Mouse (Mus musculus) olfactory bulb, adult 2 months (tissue): ENCODE results near the gene Ms4a1. TPM values are rescaled to one million over a fixed set of nuclear protein-coding genes. Genes with fewer than 3 reads are reported as not detected.
"Not testable (repeated sequence)": the region's sequence is repeated elsewhere in the genome, so short reads cannot be mapped to it uniquely, and the experiment has no call there.

Experiments
- H3K27ac ChIP-seq: fragments of 200-500 bp; 2 replicates; pipeline ENCODE4 v1.5.1; 2012; ENCODE audit warnings: low read depth, low read length; ENCODE audit not compliant: insufficient read depth
- H3K4me1 ChIP-seq: fragments of 200-500 bp; 2 replicates; pipeline ENCODE4 v1.6.1; 2012; ENCODE audit warnings: low read length; ENCODE audit not compliant: control insufficient read depth, insufficient read depth
- H3K4me3 ChIP-seq: fragments of 200-500 bp; 2 replicates; pipeline ENCODE4 v1.5.1; 2012; ENCODE audit warnings: mild to moderate bottlenecking, low read depth, low read length, moderate library complexity; ENCODE audit not compliant: insufficient read depth
- CTCF ChIP-seq: fragments of 200-500 bp; IDR thresholded peaks from 2 replicates; pipeline ENCODE4 v1.5.1; 2012; ENCODE audit warnings: low read depth, mild to moderate bottlenecking, low read length, moderate library complexity; ENCODE audit not compliant: insufficient read depth
- POLR2A ChIP-seq: fragments of 200-500 bp; IDR thresholded peaks from 2 replicates; pipeline ENCODE4 v1.6.1; 2012; ENCODE audit warnings: mild to moderate bottlenecking, low read depth, low read length, moderate library complexity; ENCODE audit not compliant: insufficient read depth
- WGBS: fragments of 180-500 bp; shearing (Covaris S2); methylation state at CpG from one replicate; pipeline ENCODE4 v1.1.7; 2018; 5-methylcytosine and 5-hydroxymethylcytosine counted together
- polyA plus RNA-seq: library from polyadenylated mRNA; stranded (reverse); fragments of >200 nt; gene quantifications from 2 replicates; pipeline ENCODE4 v1.2.4, GENCODE M21; 2012; ENCODE audit warnings: low replicate concordance; ENCODE audit not compliant: missing spikeins, insufficient read depth, insufficient read length

Gene Ms4a1
- not detected in 2 replicates for polyA plus RNA-seq

- Histone ChIP-seq H3K27ac (no peak within 1 kb of the TSS), H3K4me1 (no peaks in the 10 kb centered on the region), H3K4me3 (no peak within 1 kb of the TSS)
- TF ChIP-seq POLR2A (no peak), CTCF (no peak)
- 89% methylated on average over 8 of the region's 8 CpGs for WGBS
Measured at GRCm38 (mm10) chr19:11266052-11266845, at the start of gene Ms4a1. Gene Ms4a1, minus strand, starts transcription at chr19:11266241.

GRCm38 (mm10) chr19:11314354-11314753 lies 48.3 kb upstream of the Ms4a1 start, which contains the start of gene Ms4a14:
Gene Ms4a14, minus strand, starts transcription at chr19:11314454.
- no peak within 1 kb of the TSS for H3K27ac ChIP-seq
- no peaks in the 10 kb centered on the region for H3K4me1 ChIP-seq
- no peak within 1 kb of the TSS for H3K4me3 ChIP-seq
- no peak for TF ChIP-seq CTCF
- 69% methylated on average over 1 of the region's 1 CpGs for whole genome bisulfite sequencing

GRCm38 (mm10) chr19:11308888-11309287 lies 42.8 kb upstream of the Ms4a1 start:
- no peak for TF ChIP-seq CTCF
- no peak for TF ChIP-seq POLR2A
- no peak overlapping the region for H3K27ac ChIP-seq
- H3K4me3 ChIP-seq = no peak overlapping the region
- H3K4me1 ChIP-seq = no peaks in the 10 kb centered on the region

GRCm38 (mm10) chr19:11299529-11299928 lies 33.5 kb upstream of the Ms4a1 start:
- H3K4me3 ChIP-seq, H3K4me1 ChIP-seq, H3K27ac ChIP-seq: not testable (repeated sequence)
- 36% methylated on average over 4 of the region's 4 CpGs for WGBS

GRCm38 (mm10) chr19:11298939-11299338 lies 32.9 kb upstream of the Ms4a1 start:
- TF ChIP-seq POLR2A (no peak), CTCF (no peak)
- 27% methylated on average over 2 of the region's 2 CpGs for WGBS
- Histone ChIP-seq H3K27ac (no peak overlapping the region), H3K4me1 (no peaks in the 10 kb centered on the region), H3K4me3 (no peak overlapping the region)

- not testable (repeated sequence) for H3K4me3 ChIP-seq, H3K27ac ChIP-seq, H3K4me1 ChIP-seq
- 11% methylated on average over 3 of the region's 3 CpGs for WGBS
Measured at GRCm38 (mm10) chr19:11293616-11294015, 27.6 kb upstream of the Ms4a1 start.

GRCm38 (mm10) chr19:11292990-11293389 lies 26.9 kb upstream of the Ms4a1 start:
- 6% methylated on average over 12 of the region's 12 CpGs for WGBS
- H3K27ac ChIP-seq = no peak overlapping the region
- H3K4me3 ChIP-seq = peak overlapping the region; percentile 43

GRCm38 (mm10) chr19:11283773-11284172 lies 17.7 kb upstream of the Ms4a1 start, which contains the start of gene Ms4a5:
Gene Ms4a5, minus strand, starts transcription at chr19:11283873.
- H3K27ac ChIP-seq = no peak within 1 kb of the TSS
- H3K4me1 ChIP-seq = no peaks in the 10 kb centered on the region
- TF ChIP-seq POLR2A (no peak), CTCF (no peak)
- H3K4me3 ChIP-seq = no peak within 1 kb of the TSS
- 91% methylated on average over 2 of the region's 2 CpGs for WGBS

More at GRCm38 (mm10) chr19:11292990-11293389, 26.9 kb upstream of the Ms4a1 start:
- no peaks in the 10 kb centered on the region for H3K4me1 ChIP-seq
- TF ChIP-seq POLR2A = no peak
- TF ChIP-seq CTCF = no peak

- Histone ChIP-seq H3K4me1 (no peaks in the 10 kb centered on the region), H3K27ac (no peak overlapping the region), H3K4me3 (no peak overlapping the region)
- TF ChIP-seq POLR2A (no peak), CTCF (no peak)
- 84% methylated on average over 3 of the region's 3 CpGs for WGBS
Measured at GRCm38 (mm10) chr19:11280223-11280622, 14.2 kb upstream of the Ms4a1 start.

GRCm38 (mm10) chr19:11276431-11276830 lies 10.4 kb upstream of the Ms4a1 start:
- no peak for TF ChIP-seq POLR2A
- no peak for TF ChIP-seq CTCF
- Histone ChIP-seq H3K4me1 (no peaks in the 10 kb centered on the region), H3K27ac (no peak overlapping the region), H3K4me3 (no peak overlapping the region)
- 76% methylated on average over 5 of the region's 5 CpGs for WGBS
